Mouse (Mus musculus) left cerebral cortex, postnatal 25 days (tissue): Measurements from ENCODE around the gene Gltpd2. TPM values are rescaled to one million over a fixed set of nuclear protein-coding genes. Genes with fewer than 3 reads are reported as not detected.
"Not testable (repeated sequence)": the region's sequence is repeated elsewhere in the genome, so short reads cannot be mapped to it uniquely, and the experiment has no call there.

ENCODE experiments used
- DNase-seq, 2 experiments: peaks; one replicate each; pipeline ENCODE4 v3.0.0; 2022; ENCODE audit warnings: low spot score in 2 of 2, mixed read lengths in 1 of 2
- intact Hi-C: fragments of 180-260 bp; cut with DNase I; formaldehyde crosslinking; loops from one replicate; pipeline ENCODE4 v1.15.1; 2025
- total RNA-seq, 2 experiments: library from RNA; stranded (reverse); gene quantifications; 2 replicates each; pipeline ENCODE4 v1.2.3; 2021

Gltpd2 gene
- not detected for total RNA-seq

DNA sequence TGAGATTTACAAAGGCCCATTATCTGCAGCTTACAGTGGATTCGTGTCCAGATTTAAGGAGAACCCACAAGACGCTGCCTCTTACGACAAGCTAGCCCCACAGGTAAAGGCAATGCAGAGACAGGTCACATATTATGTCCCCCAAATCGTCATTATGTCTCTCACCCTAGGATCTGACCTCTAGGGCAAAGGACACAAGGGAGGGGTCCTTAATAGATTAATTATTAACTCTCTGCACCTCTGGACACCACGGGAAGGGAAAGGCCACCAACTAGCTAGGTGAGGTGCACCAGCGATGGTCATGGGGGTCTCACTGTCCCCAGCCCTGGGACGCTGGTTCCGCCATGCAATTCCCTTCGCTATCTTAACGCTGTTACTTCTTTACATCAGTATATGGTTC lies at the start of gene Gltpd2:
Gene Gltpd2 (plus strand): TSS at position 274 of the 400 bp plus-strand sequence.
- no peak for DNase-seq
- intact Hi-C loops, result loop anchor here (5.0 kb wide), 1 partner anchor 238 kb away; no protein-coding TSS in a partner anchor

DNA sequence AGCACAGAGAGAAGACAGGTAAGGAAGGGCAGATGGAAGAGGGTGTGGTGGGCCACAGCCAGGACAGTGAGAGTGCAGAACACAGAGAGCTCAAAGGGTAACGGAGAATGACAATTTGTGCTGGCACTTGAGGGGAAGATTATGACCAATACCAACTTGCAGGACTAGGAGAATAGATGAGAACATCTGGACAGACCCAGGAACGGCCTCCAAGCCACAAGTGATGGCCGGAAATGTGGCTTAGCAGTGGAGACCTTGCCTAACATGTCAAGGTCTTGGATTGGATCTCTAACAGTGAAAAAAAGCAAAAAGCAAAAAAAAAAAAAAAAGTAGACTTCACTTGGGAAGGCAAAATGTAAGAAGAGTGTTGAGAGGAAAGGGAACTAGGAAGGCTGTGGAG lies 49.2 kb upstream of the Gltpd2 start:
- intact Hi-C loops, result no loop called here
- DNase-seq, result no peak

DNA sequence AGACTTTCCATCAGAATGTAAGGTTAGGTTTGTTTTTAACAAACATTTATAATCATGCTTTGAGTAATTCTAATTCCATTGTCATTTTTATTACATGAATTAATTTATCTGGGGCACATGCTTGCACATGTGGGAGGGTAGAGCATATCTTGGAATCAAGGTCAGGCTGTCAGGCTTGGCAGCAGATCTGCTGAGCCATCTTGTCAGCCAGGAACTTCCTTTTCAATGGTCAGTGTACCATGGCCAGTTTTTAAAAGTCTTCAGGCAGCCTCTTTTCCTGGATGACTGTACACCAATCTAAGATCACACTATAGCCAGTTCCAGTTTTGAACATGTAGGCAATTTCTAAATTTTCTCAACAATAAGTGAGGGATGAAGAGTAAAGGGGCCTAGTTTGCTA lies 46.3 kb upstream of the Gltpd2 start:
- no peak for DNase-seq
- intact Hi-C loops, result no loop called here

DNA sequence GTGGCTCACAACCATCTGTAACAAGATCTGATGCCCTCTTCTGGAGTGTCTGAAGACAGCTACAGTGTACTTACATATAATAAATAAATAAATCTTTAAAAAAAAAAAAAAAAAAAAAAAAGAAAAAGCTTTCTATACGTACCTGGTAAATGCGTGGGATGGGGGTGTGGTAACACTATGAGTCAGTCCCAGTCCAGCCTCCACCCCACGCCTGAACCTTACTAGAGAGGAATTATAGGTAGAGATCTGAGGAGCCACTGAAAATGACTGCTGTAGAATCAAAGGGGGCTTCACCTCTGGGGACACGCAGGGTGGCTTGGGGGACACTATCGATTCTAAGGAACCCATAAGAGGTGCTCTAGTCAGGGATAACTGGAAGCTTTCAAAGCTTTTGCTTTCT lies 45.7 kb upstream of the Gltpd2 start:
- intact Hi-C loops, DNase-seq: not testable (repeated sequence)

DNA sequence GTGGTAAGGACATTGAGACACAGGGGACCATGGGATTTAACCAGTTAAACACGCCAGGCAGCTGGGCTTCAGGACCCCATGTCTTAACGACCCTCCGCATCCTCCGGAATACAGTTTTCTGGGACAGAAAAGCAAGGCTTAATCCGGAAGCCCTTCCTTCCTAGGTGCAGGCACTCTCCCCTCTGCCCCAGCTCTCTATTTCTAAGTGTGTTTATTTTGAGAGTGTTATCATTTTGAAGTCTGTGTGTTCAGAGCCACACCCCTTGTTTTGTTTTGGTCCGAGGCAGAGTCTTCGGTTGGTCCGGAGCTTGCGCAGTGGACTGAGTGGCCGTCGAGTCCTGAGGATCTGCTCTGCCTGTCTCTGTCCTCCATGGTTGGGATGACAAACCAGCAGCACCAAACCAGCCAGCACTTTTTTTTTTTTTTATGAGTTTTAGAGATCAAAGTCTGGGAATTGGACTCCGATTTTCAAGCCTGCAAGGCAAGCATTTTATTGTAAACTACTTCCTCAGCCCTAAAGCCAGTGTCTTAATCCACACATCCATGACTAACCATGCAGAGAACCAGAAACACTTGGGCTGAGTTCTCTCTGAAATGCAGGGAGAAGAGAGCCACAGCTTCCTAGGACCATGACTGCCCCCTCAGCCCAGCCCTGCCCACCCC lies 44.0 kb upstream of the Gltpd2 start:
- intact Hi-C loops, result no loop called here
- no peak for DNase-seq

DNA sequence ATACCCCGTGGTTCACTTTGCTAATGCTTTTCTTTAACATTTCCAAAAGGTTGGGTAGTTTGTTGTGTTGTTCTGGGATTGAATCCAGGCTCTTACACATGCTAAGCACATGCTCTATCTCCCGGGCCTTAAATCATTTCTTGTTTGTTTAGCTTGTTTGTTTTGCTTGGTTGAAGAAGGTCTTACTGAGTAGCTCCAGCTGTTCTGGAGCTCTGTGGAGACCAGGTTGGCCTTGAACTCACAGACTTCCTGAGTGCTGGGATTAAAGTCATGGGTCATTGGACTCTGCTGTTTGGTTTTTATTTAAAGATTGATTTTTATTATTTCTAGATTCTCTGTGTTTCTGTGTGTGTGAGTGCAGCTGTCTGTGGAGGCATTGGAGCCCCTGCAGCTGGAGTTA lies 33.5 kb upstream of the Gltpd2 start:
- DNase-seq, result no peak
- intact Hi-C loops, result no loop called here

DNA sequence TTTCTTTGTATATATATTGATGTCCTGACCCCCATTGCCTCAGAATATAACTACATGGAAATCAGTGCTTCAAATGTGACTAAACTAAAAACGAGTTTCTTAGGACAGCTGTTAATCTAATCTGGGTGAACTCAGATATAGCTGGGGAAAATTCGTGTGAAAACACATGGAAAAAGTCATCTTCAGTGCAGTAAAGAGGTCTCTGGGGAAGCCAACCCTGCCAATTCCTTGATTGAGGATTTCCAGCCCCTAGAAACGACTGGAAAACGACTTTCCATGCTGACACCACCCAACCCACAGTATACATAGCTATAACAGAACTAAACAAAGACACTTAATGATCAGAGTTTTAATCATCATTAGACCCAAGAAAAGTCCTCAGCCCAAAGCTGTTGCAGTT lies 31.2 kb upstream of the Gltpd2 start:
- intact Hi-C loops, result no loop called here
- no peak for DNase-seq

DNA sequence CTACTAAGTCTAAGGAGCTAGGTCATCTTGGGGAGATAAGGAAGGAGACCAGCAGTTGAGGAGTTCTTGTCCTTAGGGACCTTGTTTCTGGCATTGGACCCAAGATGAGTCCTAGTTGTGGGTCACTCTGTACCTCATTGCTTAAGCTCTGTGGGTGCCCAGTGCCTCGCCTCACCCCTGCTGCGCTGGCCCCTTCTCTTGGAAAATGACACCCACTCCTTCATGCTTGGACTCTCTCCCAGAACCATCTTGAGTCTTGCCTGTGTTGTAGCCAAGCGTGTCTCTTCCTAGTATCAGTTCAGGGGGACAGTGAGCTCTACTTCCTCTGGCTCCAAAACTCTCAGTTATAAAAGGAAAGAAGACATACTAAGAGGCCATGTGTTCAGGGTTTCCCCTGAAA lies 29.9 kb upstream of the Gltpd2 start:
- intact Hi-C loops, result no loop called here
- peak in 1 of 2 experiments; percentile 55 for DNase-seq

DNA sequence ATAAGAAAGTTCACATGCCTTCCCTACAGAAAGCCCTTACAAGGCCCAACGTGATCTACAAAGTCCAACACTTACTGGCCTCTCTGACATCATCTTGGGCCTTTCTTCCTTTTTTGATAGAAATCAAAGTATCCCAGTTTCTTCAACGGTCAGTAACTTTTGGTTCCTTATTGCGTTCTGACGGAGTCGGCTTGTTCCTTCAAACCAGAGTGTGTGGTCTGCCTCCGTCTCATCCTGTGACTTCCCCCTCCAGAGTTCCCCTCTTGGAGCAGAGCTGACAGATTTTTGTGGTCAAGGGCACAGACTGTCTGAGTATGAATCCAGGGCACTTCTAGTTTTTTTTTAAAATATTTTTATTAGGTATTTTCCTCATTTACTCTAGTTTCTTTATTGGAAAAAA lies 29.3 kb upstream of the Gltpd2 start:
- DNase-seq, result peak in 1 of 2 experiments; percentile 29
- intact Hi-C loops, result no loop called here

DNA sequence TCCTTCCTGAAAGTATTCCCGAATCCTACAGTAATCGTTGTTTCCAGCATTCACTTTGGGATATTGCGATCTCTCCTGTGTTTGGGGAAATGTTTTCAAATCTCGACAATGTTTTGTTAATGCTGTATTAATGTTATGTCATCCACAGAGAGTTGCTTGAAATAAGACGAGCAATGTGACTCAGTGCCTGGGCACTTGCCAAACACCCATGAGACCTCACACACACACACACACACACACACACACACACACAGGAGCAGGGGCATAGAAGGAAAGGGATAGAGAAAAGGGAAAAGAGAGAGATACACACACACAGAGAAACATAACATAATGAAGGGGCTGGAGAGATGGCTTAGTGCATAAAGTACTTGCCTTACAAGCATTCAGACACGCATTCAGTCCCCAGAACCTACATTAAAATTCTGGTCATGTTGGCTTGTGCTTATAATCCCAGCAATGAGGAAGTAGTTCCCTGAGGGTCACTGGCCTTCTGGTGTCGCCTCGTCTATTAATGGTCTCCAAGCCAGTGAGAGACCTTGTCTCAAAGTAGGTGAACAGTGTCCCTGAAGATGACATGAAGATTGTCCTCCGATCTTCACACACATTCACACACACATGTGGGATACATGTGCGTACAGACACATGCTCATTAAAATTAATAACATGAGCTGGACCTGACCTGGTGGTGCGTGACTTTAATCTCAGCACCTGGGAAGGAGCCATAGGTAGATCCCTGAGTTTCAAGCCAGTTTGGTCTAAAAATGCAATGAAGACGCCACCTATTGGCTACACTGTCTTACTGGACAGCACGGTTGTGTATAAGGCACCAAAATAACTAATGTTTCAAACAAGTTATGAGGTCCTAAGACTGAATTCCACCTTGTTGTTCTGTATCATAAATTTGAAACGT lies 19.2 kb upstream of the Gltpd2 start:
- intact Hi-C loops, result no loop called here
- no peak for DNase-seq

DNA sequence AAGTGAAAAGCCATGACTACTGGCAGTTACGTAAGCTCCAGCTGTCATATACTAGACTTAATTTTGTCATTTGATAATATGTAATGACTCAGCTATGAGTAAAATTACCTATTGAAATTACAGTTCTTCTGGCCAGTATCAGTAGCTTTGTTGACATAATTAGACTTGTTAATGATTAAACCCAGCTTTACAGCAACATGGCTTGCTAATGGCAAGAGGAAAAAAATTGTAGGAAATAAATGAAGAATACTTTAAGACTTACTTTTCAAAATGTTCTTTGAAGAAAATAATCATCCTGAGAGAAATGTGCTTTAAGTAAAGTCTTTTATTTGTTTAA lies 18.6 kb upstream of the Gltpd2 start:
- intact Hi-C loops, result no loop called here
- no peak for DNase-seq

DNA sequence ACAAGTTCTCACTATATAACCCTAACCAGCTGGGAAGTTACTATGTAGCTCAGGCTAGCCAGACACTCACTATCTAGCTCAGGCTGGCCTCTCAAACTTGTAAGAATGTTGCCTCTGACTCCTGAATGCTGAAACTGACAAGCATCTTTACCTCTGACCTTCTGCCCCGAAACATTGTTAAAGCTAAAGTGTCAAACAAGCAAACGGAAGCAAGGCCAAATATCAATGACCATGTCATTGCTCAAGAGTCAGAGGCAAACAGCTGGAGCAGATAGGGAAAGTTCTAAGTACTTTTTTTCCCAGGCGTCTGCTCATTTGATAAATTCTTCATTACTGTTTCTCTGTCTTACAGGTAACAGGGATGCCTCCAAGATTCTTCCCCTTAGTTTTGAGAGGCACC lies 17.0 kb upstream of the Gltpd2 start:
- intact Hi-C loops, result no loop called here
- no peak for DNase-seq

DNA sequence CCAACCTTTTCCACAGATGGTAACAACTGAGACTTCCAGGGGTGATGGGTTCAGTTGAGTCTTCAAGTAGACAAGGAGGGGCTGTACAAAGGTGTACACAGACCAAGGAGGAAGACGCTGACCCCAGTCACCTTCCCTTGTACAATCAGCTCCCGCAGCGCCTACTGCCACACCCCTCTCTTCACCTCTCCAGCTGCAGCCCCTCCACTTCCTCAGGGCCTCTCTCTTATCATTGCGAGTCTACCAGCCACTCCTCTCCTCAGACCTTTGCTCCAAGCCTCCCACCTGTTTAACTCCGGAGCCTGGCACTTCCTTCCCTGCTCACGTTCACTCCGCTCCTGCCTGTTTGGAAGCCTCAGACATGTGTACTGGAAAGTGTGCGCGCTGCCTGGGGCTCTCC lies 14.0 kb upstream of the Gltpd2 start, which contains the start of gene Tm4sf5:
Gene Tm4sf5 (plus strand): TSS at position 275 of the 400 bp plus-strand sequence.
- intact Hi-C loops, result loop anchor here (5.0 kb wide), 1 partner anchor 73 kb away; the partner anchor contains the start of gene Arrb2
- no peak for DNase-seq

DNA sequence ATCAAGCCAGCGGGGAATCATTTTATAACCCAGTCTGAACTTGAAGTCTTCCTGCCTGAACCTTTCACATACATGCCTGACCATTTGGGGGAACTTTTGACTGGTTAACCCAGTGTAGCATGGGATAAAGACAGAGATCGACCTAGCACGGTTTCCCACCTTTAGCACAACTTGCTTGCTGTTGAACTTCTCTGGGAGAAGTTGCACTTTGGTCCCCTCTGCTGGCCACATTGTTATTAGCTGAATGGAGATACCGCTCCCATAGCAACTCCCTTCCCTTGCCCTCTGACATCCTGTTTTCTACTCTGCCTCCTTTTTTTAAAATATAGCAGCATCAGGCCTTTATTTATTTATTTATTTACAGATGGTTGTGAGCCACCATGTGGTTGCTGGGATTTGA lies 12.6 kb upstream of the Gltpd2 start:
- intact Hi-C loops, result loop anchor here (1.0 to 5.0 kb wide), 3 partner anchors 54 to 92 kb away; partner anchors contain the start of gene Arrb2
- peak; percentile 26 to 44 for DNase-seq

DNA sequence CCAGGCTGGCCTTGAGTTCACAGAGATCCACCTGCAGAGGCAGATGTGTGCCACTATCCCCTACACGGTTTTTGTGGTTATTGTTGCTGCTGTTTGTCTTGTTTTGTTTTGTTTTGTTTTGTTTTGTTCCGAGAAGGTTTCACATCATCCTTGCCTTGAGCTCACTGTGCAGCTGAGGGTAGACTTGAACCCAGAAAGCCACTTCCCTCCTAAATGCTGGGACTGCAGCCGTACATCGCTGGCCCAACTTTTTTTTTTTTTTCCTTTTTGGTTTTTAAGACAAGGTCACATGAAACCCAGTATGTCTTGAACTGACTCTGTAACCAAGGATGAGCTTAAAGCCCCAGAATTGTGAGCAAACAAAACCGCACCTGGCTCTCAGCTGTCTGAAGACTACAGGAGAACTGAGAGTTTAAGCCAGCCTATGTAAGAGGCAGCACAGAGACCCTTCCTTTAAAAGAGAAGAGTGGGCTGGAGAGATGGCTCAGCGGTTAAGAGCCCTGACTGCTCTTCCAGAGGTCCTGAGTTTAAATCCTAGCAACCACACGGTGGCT lies 12.0 kb upstream of the Gltpd2 start:
- DNase-seq, result no peak
- intact Hi-C loops, result loop anchor here (1.0 to 5.0 kb wide), 3 partner anchors 55 to 92 kb away; partner anchors contain the start of gene Arrb2

DNA sequence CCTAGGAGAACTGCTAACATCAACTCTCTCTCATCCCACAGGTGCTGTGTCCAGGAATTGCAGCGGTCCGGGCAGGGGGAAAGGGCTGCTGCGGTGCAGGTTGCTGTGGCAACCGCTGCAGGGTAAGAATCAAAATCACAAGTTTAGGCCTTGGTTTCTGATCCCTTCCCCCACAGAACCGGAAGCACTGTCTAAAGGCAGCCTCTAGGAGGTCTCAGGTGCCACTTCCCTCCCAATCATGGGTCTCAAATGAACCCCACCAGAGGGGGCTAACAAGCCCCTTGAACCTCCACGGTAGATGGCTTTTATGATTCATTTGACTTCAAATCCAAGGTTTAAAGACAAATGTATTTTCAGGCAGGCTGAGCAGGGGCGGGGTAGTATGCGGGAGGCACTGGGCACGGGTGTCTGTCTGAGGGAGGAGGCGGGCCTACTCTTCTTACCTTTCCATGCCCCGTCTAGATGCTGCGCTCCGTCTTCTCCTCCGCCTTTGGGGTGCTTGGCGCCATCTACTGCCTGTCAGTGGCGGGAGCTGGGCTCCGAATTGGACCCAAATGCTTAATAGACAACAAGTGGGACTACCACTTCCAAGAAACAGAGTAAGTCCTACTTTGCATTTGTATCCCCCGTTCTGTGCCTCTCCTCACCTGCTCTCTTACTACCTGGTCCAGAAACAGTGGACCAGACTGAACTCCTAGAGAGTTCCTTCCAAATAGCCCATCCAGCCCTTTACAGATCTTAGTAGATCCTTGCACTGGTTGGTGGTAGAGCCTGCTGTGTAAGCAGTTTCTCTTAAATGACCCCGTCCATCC lies 9.0 kb upstream of the Gltpd2 start:
- intact Hi-C loops, result loop anchor here (5.0 kb wide), 1 partner anchor 78 kb away; the partner anchor contains the start of gene Arrb2
- DNase-seq, result peak in 1 of 2 experiments; percentile 49

DNA sequence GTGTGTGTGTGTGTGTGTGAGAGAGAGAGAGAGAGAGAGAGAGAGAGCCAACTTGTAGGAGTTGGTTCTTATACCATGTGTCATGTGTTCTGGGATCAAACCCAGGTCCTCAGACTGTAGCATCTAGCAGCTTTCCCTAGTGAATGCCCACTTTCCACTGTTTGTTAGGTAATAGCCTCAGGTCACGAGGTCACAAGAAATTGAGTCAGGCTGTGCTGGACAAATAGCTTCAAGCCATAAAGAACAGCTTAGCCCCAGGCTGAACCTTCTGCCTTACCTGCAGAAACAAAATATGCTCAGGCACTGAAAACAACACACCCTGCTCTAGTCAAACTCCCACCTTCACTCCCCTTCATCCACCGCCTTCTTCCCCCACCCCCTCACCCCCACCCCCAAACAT lies 7.8 kb upstream of the Gltpd2 start:
- intact Hi-C loops, result no loop called here

DNA sequence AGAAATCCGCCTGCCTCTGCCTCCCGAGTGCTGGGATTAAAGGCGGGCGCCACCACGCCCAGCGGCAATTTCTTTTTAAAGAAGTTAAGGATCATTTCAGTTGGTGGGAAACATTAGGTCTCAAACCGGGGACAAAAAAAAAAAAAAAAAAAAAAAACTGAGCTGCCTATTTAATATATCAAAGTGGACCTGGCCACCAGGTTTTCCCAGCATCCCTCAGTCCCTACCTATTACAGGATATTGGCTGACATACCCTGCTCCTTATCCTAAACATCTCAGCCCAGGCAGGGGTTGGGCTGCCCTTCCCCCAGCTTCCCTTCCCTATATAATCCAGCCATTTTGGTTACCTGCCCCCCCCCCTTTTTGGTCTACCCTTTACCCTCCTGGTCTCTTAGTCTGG lies 7.2 kb upstream of the Gltpd2 start:
- intact Hi-C loops, result no loop called here
- no peak for DNase-seq

More for the DNA sequence above, 7.8 kb upstream of the Gltpd2 start:
- no peak for DNase-seq

DNA sequence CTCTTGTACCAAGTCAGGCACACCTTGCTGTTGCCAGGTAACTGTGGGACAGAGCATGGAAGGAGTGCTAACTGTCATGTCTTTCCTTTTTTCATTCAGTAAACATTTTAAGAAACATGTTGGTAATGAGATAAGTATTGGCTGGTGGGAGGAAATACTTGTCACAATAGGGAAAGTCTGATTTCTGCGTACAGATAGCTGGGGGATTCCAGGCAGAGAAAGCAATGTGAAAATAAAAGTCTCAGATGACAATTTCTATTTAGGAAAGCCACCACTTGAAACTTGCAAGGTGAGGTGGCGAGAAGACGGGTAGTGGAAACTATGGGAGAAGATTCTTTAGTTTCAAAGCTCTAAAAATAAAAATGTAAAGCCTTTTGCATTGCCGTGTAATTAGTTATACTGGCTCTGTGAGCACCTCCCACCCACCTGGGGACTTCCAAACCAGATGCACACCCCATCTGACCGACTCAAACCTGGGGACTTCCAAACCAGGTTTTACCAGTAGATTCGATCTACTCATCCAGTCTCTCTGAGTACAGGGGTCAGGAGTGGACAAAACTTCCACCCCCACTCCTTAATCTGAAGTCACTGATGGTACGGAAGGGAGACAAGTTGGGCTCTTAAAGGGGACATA lies 6.2 kb upstream of the Gltpd2 start:
- intact Hi-C loops, result no loop called here
- DNase-seq, result no peak
